Mouse (Mus musculus): Measurements from ENCODE around the gene Gramd4. TPM values are rescaled to one million over a fixed set of nuclear protein-coding genes. Genes with fewer than 3 reads are reported as not detected.
"Not testable (repeated sequence)": the region's sequence is repeated elsewhere in the genome, so short reads cannot be mapped to it uniquely, and the experiment has no call there.

Gramd4 gene
- total RNA-seq, 2 experiments from 2014 or later: 26.5 to 28.4 TPM

GRCm38 (mm10) chr15:86177703-86178251, 120.3 kb downstream of the Gramd4 start:
- DNase-seq (ENCODE audit: low spot score in 2 of 2): not testable (repeated sequence)

- no peak for DNase-seq (ENCODE audit: low spot score in 2 of 2)
Measured at GRCm38 (mm10) chr15:86178594-86178993, 121.1 kb downstream of the Gramd4 start.

- no peak for DNase-seq (ENCODE audit: low spot score in 2 of 2)
Measured at GRCm38 (mm10) chr15:86180427-86180826, 122.9 kb downstream of the Gramd4 start.

DNA sequence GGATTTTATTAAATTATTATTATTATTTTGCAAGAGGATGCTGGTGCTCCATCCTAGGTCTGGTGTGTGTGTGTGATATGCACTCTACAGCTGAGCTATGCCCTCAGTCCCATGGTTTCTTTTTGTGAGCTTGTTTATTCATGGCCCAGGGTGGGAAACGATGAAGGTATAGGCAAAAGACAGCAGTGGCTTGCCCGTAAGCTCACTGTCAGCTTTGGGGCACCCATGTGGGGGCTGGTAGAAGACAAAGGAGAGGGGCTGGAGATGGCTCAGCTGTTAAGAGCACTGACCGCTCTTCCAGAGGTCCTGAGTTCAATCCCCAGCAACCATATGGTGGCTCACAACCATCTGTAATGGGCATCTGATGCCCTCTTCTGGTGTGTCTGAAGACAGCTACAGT, 123.8 kb downstream of the Gramd4 start:
- not testable (repeated sequence) for DNase-seq (ENCODE audit: low spot score in 2 of 2)

GRCm38 (mm10) chr15:86181941-86182439, 124.5 kb downstream of the Gramd4 start:
- no peak for DNase-seq (ENCODE audit: low spot score in 2 of 2)

- DNase-seq (ENCODE audit: low spot score in 2 of 2): peak in 1 of 2 experiments; percentile 46
Measured at GRCm38 (mm10) chr15:86182646-86183045, 125.2 kb downstream of the Gramd4 start.

DNA sequence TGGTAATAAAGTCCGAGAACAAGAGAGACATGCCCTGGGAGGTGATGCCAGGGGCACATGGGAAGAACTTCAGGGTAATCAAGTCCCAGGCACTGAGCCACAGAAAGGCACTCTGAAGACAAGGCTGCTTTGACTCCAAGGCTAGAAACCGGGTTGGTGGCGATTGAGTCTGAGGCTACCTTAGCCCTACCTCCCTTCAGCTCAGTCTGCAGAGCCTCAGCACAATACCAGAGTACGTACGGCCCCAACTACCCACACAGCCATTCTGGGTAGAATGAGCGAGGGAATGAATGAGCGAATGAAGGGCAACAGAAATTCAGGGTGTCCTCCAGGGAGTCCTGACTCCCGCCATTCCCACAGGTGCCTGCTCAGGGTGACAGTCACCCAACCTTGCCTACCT, 126.0 kb downstream of the Gramd4 start:
- DNase-seq (ENCODE audit: low spot score in 2 of 2): no peak

GRCm38 (mm10) chr15:86184071-86184470, 126.6 kb downstream of the Gramd4 start:
- no peak for DNase-seq (ENCODE audit: low spot score in 2 of 2)

GRCm38 (mm10) chr15:86184851-86185688, 127.6 kb downstream of the Gramd4 start:
- no peak for DNase-seq (ENCODE audit: low spot score in 2 of 2)

- DNase-seq (ENCODE audit: low spot score in 2 of 2): peak; percentile 77 to 82
Measured at GRCm38 (mm10) chr15:86185689-86186569, 128.4 kb downstream of the Gramd4 start, which contains the start of gene Cerk. Gene Cerk, minus strand, starts transcription at chr15:86186141.

DNA sequence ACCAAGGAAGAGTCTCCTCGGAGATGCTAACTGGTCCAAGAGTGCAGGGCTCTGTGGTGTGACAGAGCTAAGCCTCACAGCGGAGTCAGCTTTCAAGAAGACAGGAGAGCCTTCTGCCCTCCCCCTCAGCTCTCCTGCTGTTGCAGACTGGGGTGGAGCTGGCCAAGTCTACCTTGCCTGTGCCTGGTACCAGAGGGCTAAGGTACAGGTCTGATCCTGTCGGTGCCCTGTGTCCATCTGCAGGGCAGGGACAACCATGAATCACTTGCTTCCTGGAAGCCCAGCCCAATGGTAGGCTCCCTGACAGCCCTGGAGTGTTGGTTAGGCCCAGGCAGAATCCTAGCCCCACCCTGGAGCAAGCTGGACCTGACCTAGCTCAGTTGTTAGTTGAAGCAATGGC, 129.2 kb downstream of the Gramd4 start:
- no peak for DNase-seq (ENCODE audit: low spot score in 2 of 2)

Other genes with a start within 250 kb of the Gramd4 start
- 10 to 100 TPM; 24.2 to 24.7 TPM for gene Cdpf1, start 246.0 kb upstream of the Gramd4 start, total RNA-seq (2021)
- gene Pkdrej, start 236.0 kb upstream of the Gramd4 start, total RNA-seq (2021): under 1 TPM; 0.35 to 0.52 TPM
- gene Ttc38, start 225.4 kb upstream of the Gramd4 start, total RNA-seq (2021): 1 to 10 TPM; 4.7 to 7.1 TPM
- gene Gtse1, start 197.9 kb upstream of the Gramd4 start, total RNA-seq (2021): 1 to 10 TPM; 1.2 to 1.3 TPM
- gene Trmu, start 178.4 kb upstream of the Gramd4 start, total RNA-seq (2021): 10 to 100 TPM; 36.2 to 41.7 TPM
- 1 to 10 TPM; 5.5 to 5.8 TPM for gene Celsr1, start 23.9 kb upstream of the Gramd4 start, total RNA-seq (2021)
- 10 to 100 TPM; 46.7 to 49.1 TPM for gene Cerk, start 128.4 kb downstream of the Gramd4 start, total RNA-seq (2021)
- 10 to 100 TPM; 29.8 to 30.1 TPM for gene Tbc1d22a, start 156.8 kb downstream of the Gramd4 start, total RNA-seq (2021)

Data from layer of hippocampus, postnatal 14 days (tissue).